Mouse (Mus musculus): ENCODE data around the gene Aqp6. TPM values are rescaled to one million over a fixed set of nuclear protein-coding genes. Genes with fewer than 3 reads are reported as not detected.

The Aqp6 gene
- polyA plus RNA-seq, 1 experiment from 2014 or later: not detected

DNA sequence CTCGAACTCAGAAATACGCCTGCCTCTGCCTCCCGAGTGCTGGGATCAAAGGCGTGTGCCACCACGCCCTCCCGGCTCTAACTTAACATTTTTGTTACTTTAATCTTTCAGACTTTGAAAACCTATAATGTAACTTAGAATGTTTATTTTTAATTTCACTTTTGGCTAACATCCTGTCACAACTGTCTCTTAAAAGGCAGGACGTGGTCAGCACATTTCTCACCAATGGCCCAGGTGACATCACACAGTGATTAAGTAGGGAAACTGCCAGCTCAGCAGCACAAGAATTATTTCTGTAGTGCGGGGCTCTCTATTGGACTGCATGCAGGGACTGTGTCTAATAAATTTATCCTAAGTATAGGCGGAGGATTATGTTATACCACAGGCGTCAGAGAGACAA, 42.6 kb downstream of the Aqp6 start:
- Histone ChIP-seq H3K27ac (ENCODE audit: low read depth, low read length) (no peak overlapping the region), H3K4me3 (ENCODE audit: low read depth, low read length) (no peak overlapping the region), H3K4me1 (ENCODE audit: control insufficient read depth, insufficient read depth, low read length) (peaks cover 37% of the 10 kb centered on the region), H3K36me3 (ENCODE audit: control insufficient read depth, insufficient read depth, low read length) (peaks cover 10% of the 10 kb centered on the region), H3K9ac (ENCODE audit: low read depth, low read length) (no peak overlapping the region), H3K4me2 (no peak overlapping the region), H3K9me3 (replicated peaks; ENCODE audit: control insufficient read depth, low read length) (no peaks in the 10 kb centered on the region), H3K27me3 (ENCODE audit: control insufficient read depth, insufficient read depth, low read length) (no peaks in the 10 kb centered on the region)
- 88% methylated on average over 10 of the region's 10 CpGs for WGBS (ENCODE audit: insufficient replicate concordance)
- ATAC-seq (replicated peaks; ENCODE audit: insufficient number of reproducible peaks, low FRiP score, low TSS enrichment): no peak

DNA sequence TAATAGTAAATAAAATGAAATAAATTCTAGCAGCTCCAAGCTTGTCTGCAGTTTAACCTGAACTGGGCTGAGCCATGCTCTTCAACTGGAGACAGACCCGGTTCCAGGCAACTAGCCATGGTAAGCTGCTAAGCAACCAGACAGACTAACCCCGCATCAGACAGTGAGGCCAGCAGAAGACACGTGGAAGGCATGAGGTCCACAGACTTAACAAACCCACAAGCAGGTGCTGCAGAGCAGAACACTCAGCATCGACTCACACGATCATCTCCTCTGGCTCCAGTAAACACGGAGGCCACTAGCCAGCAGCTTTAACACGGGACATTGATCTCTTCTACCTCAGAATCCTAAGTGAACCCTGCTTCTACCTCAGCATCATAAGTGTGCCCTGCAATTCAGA, 43.6 kb downstream of the Aqp6 start:
- no peak for ATAC-seq (replicated peaks; ENCODE audit: insufficient number of reproducible peaks, low FRiP score, low TSS enrichment)
- Histone ChIP-seq H3K27me3 (ENCODE audit: control insufficient read depth, insufficient read depth, low read length) (no peaks in the 10 kb centered on the region), H3K4me1 (ENCODE audit: control insufficient read depth, insufficient read depth, low read length) (peaks cover 46% of the 10 kb centered on the region), H3K9me3 (replicated peaks; ENCODE audit: control insufficient read depth, low read length) (no peaks in the 10 kb centered on the region), H3K36me3 (ENCODE audit: control insufficient read depth, insufficient read depth, low read length) (peaks cover 4% of the 10 kb centered on the region; the same call in 1 of the 2 replicates), H3K4me2 (no peak overlapping the region), H3K9ac (ENCODE audit: low read depth, low read length) (no peak overlapping the region), H3K27ac (ENCODE audit: low read depth, low read length) (no peak overlapping the region), H3K4me3 (ENCODE audit: low read depth, low read length) (no peak overlapping the region)
- 69% methylated on average over 7 of the region's 7 CpGs for WGBS (ENCODE audit: insufficient replicate concordance)

DNA sequence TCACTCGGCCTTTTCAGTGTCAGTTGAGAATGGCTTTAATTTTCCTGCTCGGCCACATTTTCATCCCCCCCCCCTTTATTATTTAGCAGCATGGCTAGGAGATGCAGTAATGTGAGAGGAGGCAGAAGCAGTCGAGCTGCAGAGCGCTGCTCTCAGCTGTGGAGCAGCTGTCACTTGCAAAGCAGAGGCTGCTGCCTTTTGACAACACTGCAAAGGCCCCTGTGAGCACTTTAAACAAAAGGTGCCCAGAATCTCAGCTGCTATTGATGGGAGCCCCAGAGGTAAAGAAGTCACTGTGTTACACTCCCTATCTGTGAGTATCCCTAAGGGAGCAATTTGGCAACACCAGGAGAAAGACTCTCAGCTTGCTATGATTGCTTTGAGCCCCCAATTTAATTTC, 47.1 kb downstream of the Aqp6 start:
- Histone ChIP-seq H3K27me3 (ENCODE audit: control insufficient read depth, insufficient read depth, low read length) (no peaks in the 10 kb centered on the region; the same call in 1 of the 2 replicates), H3K36me3 (ENCODE audit: control insufficient read depth, insufficient read depth, low read length) (no peaks in the 10 kb centered on the region), H3K9me3 (replicated peaks; ENCODE audit: control insufficient read depth, low read length) (no peaks in the 10 kb centered on the region), H3K9ac (ENCODE audit: low read depth, low read length) (no peak overlapping the region), H3K4me1 (ENCODE audit: control insufficient read depth, insufficient read depth, low read length) (peaks cover 57% of the 10 kb centered on the region), H3K27ac (ENCODE audit: low read depth, low read length) (no peak overlapping the region), H3K4me3 (ENCODE audit: low read depth, low read length) (no peak overlapping the region), H3K4me2 (peak overlapping the region; percentile 77)
- 42% methylated on average over 4 of the region's 4 CpGs for WGBS (ENCODE audit: insufficient replicate concordance)
- ATAC-seq (replicated peaks; ENCODE audit: insufficient number of reproducible peaks, low FRiP score, low TSS enrichment): no peak

DNA sequence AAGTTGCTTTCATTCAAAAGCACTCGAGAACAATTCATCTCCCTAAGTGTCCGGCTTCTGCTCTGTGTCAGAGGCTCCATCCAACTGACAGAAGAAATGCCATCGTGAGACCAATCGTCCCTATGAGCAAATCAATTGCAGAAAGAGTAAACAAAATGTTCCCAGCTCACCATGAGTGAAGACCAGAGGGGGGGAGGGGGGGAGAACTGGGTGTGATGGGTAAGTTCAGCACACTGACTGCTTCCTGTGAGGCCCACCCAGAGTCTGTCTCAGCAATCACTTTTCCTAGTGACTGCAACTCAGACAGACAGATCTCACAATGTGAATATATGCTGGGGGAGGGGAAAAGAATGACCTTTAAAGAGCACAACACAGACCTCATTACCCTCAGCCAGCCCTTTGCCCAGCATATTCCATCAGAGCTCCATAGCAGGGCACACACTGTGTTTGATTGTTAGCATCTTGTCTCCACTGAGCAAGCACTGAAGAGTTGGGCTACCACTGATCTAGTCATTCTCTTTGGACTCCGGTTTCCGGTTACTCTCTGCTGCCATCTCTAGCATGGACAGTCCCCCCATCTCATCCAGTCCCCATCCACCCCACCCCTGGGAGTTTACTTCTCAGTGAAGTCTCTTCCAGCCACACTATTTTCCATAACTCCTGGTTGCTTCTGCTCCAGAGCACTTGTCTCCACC, 48.0 kb downstream of the Aqp6 start:
- Histone ChIP-seq H3K27ac (ENCODE audit: low read depth, low read length) (no peak overlapping the region), H3K27me3 (ENCODE audit: control insufficient read depth, insufficient read depth, low read length) (peaks cover 6% of the 10 kb centered on the region; the same call in 1 of the 2 replicates), H3K9ac (ENCODE audit: low read depth, low read length) (peak overlapping the region; percentile 52; the same call in 1 of the 2 replicates), H3K4me1 (ENCODE audit: control insufficient read depth, insufficient read depth, low read length) (peaks cover 63% of the 10 kb centered on the region), H3K4me3 (ENCODE audit: low read depth, low read length) (peak overlapping the region; percentile 95), H3K36me3 (ENCODE audit: control insufficient read depth, insufficient read depth, low read length) (no peaks in the 10 kb centered on the region), H3K9me3 (replicated peaks; ENCODE audit: control insufficient read depth, low read length) (no peaks in the 10 kb centered on the region), H3K4me2 (peak overlapping the region; percentile 77)
- no peak for ATAC-seq (replicated peaks; ENCODE audit: insufficient number of reproducible peaks, low FRiP score, low TSS enrichment)
- WGBS (ENCODE audit: insufficient replicate concordance): 18% methylated on average over 6 of the region's 6 CpGs

DNA sequence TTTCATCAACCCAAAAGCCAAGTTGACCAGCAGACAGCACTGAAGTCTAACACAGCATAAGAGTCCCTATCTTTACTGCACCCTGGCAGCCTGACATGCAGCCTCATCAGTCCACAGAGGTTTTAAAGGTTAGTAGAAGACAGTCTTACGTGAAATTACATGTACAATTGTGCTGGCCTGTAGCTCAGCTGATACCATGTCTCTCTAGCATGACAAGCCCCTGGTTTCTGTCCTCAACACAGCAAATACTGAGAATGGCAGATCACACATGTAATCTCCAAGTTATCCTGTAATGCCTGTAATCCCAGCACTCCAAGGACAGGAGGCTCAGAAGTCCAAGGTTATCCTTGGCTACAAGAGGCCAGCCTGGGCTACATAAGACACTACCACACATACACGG, 49.1 kb downstream of the Aqp6 start:
- ATAC-seq (replicated peaks; ENCODE audit: insufficient number of reproducible peaks, low FRiP score, low TSS enrichment): no peak
- no peak overlapping the region for H3K27ac ChIP-seq (ENCODE audit: low read depth, low read length)

DNA sequence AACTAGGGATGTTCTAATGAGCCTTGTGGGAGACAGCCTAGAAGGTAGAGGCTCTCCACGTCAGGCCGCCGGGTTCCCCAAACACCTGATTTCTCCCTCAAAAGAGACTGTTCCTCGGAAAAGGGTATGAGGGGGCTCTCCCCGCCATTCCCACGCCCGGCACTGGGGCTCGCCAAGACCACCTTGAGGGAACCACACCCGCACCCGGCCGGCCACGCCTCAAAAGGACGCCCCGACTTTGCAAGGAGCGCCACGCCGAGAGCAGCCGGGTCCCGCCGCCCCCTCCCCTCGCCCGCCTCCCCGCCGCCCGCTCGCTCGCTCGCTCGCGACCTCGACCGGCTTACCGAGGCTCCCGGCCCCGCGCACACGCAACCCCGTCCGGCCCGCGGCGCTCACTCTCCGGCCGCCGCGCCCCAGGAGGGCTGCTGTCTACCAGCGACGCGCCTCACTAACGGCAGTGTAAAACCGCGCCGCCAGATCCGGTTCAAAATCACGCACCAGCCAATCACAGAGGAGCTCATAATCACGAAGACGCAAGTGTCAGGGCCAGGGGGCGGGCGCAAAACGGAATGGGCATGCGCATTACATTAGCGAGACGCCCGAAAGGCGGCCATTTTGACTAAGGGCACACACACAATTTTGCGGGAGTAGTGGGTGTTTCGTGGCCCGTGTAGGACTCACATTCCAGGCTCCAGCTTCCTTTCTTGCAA, 50.1 kb downstream of the Aqp6 start, which contains the start of gene Racgap1:
Gene Racgap1, minus strand, starts transcription at position 494 of the 710 bp plus-strand sequence.
- peaks cover 22% of the 10 kb centered on the region for H3K27me3 ChIP-seq (ENCODE audit: control insufficient read depth, insufficient read depth, low read length)
- H3K4me3 ChIP-seq (ENCODE audit: low read depth, low read length): peak within 1 kb of the TSS; percentile 95
- H3K9me3 ChIP-seq (replicated peaks; ENCODE audit: control insufficient read depth, low read length): no peaks in the 10 kb centered on the region
- ATAC-seq (replicated peaks; ENCODE audit: insufficient number of reproducible peaks, low FRiP score, low TSS enrichment): peak; percentile 91
- peak within 1 kb of the TSS; percentile 77 for H3K4me2 ChIP-seq
- no peaks in the 10 kb centered on the region for H3K36me3 ChIP-seq (ENCODE audit: control insufficient read depth, insufficient read depth, low read length)
- H3K4me1 ChIP-seq (ENCODE audit: control insufficient read depth, insufficient read depth, low read length): peaks cover 45% of the 10 kb centered on the region
- 0 out of 2 replicates have a peak within 1 kb of the TSS, but pooled peaks have one; percentile 59 for H3K27ac ChIP-seq (ENCODE audit: low read depth, low read length)
- under 1% methylated on average over 58 of the region's 68 CpGs for WGBS (ENCODE audit: insufficient replicate concordance)
- peak within 1 kb of the TSS; percentile 92 for H3K9ac ChIP-seq (ENCODE audit: low read depth, low read length)

More for the DNA sequence above, 49.1 kb downstream of the Aqp6 start:
- Histone ChIP-seq H3K27me3 (ENCODE audit: control insufficient read depth, insufficient read depth, low read length) (peaks cover 17% of the 10 kb centered on the region), H3K36me3 (ENCODE audit: control insufficient read depth, insufficient read depth, low read length) (no peaks in the 10 kb centered on the region), H3K4me2 (peak overlapping the region; percentile 77), H3K4me1 (ENCODE audit: control insufficient read depth, insufficient read depth, low read length) (peaks cover 56% of the 10 kb centered on the region), H3K4me3 (ENCODE audit: low read depth, low read length) (peak overlapping the region; percentile 95), H3K9ac (ENCODE audit: low read depth, low read length) (peak overlapping the region; percentile 92), H3K9me3 (replicated peaks; ENCODE audit: control insufficient read depth, low read length) (no peaks in the 10 kb centered on the region)
- 40% methylated on average over 2 of the region's 2 CpGs for WGBS (ENCODE audit: insufficient replicate concordance)

DNA sequence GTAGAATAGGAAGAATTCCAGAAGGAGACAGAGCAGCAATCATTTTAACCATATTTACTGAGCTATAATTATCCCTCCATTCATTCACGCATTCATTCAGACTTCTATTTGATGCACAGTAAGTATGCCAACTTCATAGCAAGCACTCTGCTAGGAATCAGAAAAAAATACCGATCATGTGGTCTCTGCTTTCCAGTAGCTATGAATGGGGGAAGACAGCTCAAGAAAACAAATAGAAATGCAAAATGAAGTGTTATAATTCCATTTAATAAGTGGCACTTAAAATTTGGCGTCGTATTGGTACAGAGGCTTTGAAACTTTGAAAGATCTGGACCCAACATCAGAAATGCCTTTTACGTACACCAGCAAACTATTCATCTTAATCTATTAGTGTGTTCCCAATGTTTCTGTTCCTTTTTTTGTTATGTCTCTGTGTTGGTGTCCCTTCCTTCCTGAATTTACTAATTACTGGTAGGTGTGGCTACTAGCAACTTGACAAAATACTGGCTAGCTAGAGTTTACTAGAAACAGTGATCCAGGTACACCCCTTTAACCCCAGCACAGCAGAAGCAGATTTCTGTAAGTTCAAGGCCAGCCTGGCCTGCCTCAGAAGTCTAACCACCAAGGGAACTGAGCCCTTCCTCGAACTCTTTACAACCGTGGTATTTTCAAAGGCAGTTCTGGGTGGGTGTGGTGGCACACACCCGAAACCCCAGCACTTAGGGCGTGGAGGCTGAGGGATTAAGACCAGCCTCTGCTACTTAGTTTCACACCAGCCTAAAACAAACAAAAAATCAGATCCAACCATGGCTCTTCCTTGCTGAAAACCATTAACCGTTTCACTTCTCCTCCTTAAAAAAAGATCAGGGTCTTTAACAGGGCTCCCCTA, 51.0 kb downstream of the Aqp6 start:
- H3K4me1 ChIP-seq (ENCODE audit: control insufficient read depth, insufficient read depth, low read length): peaks cover 37% of the 10 kb centered on the region
- WGBS (ENCODE audit: insufficient replicate concordance): 72% methylated on average over 10 of the region's 10 CpGs
- H3K4me3 ChIP-seq (ENCODE audit: low read depth, low read length): peak overlapping the region; percentile 95
- no peak for ATAC-seq (replicated peaks; ENCODE audit: insufficient number of reproducible peaks, low FRiP score, low TSS enrichment)
- peak overlapping the region; percentile 77 for H3K4me2 ChIP-seq
- no peak overlapping the region for H3K27ac ChIP-seq (ENCODE audit: low read depth, low read length)
- H3K36me3 ChIP-seq (ENCODE audit: control insufficient read depth, insufficient read depth, low read length): no peaks in the 10 kb centered on the region
- H3K9me3 ChIP-seq (replicated peaks; ENCODE audit: control insufficient read depth, low read length): no peaks in the 10 kb centered on the region
- peaks cover 29% of the 10 kb centered on the region for H3K27me3 ChIP-seq (ENCODE audit: control insufficient read depth, insufficient read depth, low read length)
- H3K9ac ChIP-seq (ENCODE audit: low read depth, low read length): peak overlapping the region; percentile 92; the same call in 1 of the 2 replicates

DNA sequence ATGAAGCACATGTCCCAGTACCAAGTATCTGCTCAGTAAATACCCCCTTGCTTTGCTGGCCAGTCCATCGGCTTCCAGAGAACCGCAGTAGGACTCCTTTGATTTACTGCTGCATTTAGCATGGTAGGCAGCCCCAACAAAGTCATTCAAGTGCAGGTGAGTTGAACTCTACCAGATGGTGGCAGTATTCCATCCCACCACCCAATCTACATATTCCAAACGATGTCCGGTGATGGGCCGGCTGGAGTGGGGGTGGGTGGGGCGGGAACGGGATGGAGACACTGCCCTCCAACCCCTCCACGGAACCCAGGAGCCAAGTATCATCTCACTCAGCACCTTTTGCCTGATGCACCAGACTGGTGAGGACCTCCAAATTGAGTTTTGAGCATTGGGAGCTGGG, 52.1 kb downstream of the Aqp6 start:
- no peak for ATAC-seq (replicated peaks; ENCODE audit: insufficient number of reproducible peaks, low FRiP score, low TSS enrichment)
- peak overlapping the region; percentile 29 for H3K4me3 ChIP-seq (ENCODE audit: low read depth, low read length)
- 6% methylated on average over 8 of the region's 8 CpGs for WGBS (ENCODE audit: insufficient replicate concordance)
- H3K4me1 ChIP-seq (ENCODE audit: control insufficient read depth, insufficient read depth, low read length): peaks cover 32% of the 10 kb centered on the region
- H3K27ac ChIP-seq (ENCODE audit: low read depth, low read length): no peak overlapping the region
- peaks cover 29% of the 10 kb centered on the region for H3K27me3 ChIP-seq (ENCODE audit: control insufficient read depth, insufficient read depth, low read length)
- H3K9me3 ChIP-seq (replicated peaks; ENCODE audit: control insufficient read depth, low read length): no peaks in the 10 kb centered on the region
- H3K9ac ChIP-seq (ENCODE audit: low read depth, low read length): no peak overlapping the region; the same call in 1 of the 2 replicates
- peak overlapping the region; percentile 66 for H3K4me2 ChIP-seq
- H3K36me3 ChIP-seq (ENCODE audit: control insufficient read depth, insufficient read depth, low read length): no peaks in the 10 kb centered on the region

Data from heart, embryonic 11.5 days (tissue).